Mouse (Mus musculus): ENCODE measurements at regions not wholly inside any gene's neighbourhood (a gene's known extent, or its start where the extent isn't known, plus 50 kb on each side); places are given as distances from the start of the nearest gene placed in this dataset.

DNA sequence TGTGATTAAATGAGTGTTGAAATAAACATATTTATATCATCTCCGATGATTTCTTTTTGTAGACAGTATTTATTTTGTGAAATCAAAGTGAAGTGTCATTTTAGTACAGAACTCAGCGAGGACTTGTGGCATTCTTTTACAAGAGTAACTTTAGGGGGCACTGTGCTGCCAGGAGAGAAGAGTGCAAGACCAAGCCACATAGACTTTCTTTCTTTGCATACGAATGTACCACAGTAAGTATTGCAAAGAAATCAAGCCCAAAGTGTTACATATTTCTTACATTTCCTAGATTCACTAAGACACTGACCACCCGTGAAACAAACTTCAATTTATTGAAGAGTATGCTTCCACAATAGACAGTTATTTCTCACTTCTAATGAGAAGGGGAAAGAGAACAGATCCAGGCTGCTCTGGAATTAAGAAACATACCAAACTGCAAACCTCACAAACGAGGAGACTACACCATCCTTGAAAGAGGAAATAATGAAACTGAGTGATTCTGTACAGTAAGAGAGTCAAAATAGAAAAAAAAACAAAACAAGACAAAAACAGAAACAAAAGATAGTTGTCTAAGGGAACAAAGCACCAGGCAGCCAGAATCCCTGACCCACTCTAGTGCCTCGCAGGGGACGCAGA, 847.8 kb upstream of the Epha7 start:
- TF ChIP-seq POLR2A (IDR thresholded peaks at IDR 0.05; ENCODE audit: insufficient read depth, low read depth, low read length) (no peak), CTCF (IDR thresholded peaks at IDR 0.05) (peak; percentile 56), EP300 (IDR thresholded peaks at IDR 0.05; ENCODE audit: insufficient read depth, low read depth, low read length) (no peak)
